Mouse (Mus musculus): Measurements from ENCODE around the gene Hspa14. TPM values are rescaled to one million over a fixed set of nuclear protein-coding genes. Genes with fewer than 3 reads are reported as not detected.

Hspa14 gene
- 36.2 TPM for polyA plus RNA-seq (2014; fragmentation: Illumina TruSeq; extraction: RNeasy Lipid Tissue Mini Kit (QIAGEN cat#74804); ENCODE audit: low read depth, low replicate concordance)

DNA sequence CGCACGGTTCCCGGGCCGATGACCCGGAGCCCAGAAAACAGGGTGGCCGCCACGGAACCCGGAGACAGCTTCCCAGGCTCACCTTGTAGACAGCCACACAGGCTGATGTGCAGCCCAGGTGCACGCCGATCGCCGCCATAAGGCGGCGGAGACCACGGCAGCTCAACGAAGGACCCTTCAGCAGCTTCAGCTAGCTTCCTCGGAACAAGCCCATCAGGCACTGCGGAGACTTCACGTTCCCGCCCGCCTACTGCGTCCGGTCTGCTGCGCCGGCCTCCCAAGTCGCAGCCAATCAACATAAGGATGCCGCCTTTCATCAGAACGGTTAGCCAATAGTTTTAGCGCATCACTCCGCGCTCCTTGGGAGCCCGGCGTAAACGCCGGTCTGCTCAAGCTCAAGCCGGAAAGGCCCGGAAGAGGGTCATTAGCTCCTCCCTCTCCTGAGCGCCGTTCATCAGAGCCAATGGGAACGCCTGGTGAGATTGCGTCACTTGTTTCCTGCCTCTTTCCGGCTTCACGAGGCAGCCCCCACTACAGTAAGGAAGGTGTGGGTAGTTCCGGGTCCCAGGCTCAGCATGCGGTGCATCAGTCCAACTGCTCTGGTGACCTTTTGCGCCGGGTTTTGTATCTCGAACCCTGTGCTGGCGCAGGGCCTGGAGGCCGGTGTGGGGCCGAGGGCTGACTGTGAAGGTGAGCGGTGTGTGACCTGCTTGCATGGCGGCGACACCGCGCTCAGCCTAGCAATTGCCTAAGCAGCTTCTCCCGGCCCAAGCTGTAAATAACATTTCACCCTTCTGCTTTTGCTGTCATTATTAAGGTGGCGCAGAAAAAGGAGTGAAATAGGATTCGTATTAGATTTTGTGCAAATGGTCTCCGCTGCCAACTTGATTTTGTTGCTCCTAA lies at the start of gene Hspa14, which contains the start of the genes Gm45902 and Cdnf:
Gene Hspa14 (minus strand): TSS at position 263 of the 903 bp plus-strand sequence.
Gene Gm45902 (minus strand): TSS at position 239 of the 903 bp plus-strand sequence.
Gene Cdnf (plus strand): TSS at position 479 of the 903 bp plus-strand sequence.

DNA sequence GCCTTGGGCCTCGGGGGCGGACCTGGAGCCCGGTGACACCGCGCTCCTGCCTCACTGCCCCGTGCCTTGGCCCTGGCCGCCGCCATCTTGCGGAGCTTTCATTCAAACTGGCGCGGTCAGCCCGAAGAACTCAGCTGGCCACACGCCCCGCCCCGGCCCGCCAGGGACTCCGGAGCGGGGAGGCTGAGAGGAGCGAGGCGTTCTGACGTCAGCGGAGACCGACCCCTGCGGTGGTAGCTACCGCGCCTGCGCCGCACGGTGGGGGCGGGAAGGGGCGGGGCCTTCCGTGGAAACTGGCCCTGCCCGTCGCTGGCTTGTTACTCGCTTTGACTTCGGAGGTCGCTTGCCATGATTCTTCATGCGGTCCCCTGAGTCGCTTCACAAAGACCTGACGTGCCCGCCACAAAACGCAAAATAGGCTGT lies 37.7 kb downstream of the Hspa14 start, which contains the start of gene Suv39h2:
Gene Suv39h2 (minus strand): TSS at position 171 of the 423 bp plus-strand sequence.

Other genes with a start within 250 kb of the Hspa14 start
- gene Nmt2, start 228.6 kb downstream of the Hspa14 start, polyA plus RNA-seq (2014; fragmentation: Illumina TruSeq; extraction: RNeasy Lipid Tissue Mini Kit (QIAGEN cat#74804); ENCODE audit: low read depth, low replicate concordance), result 23.0 TPM
- 11.4 TPM for gene Rpp38, start 180.2 kb downstream of the Hspa14 start, polyA plus RNA-seq (2014; fragmentation: Illumina TruSeq; extraction: RNeasy Lipid Tissue Mini Kit (QIAGEN cat#74804); ENCODE audit: low read depth, low replicate concordance)
- 112 TPM for gene Acbd7, start 176.6 kb downstream of the Hspa14 start, polyA plus RNA-seq (2014; fragmentation: Illumina TruSeq; extraction: RNeasy Lipid Tissue Mini Kit (QIAGEN cat#74804); ENCODE audit: low read depth, low replicate concordance)
- 0.21 TPM for gene Olah, start 115.6 kb downstream of the Hspa14 start, polyA plus RNA-seq (2014; fragmentation: Illumina TruSeq; extraction: RNeasy Lipid Tissue Mini Kit (QIAGEN cat#74804); ENCODE audit: low read depth, low replicate concordance)
- 61.4 TPM for gene Meig1, start 90.2 kb downstream of the Hspa14 start, polyA plus RNA-seq (2014; fragmentation: Illumina TruSeq; extraction: RNeasy Lipid Tissue Mini Kit (QIAGEN cat#74804); ENCODE audit: low read depth, low replicate concordance)
- 9.2 TPM for gene Dclre1c, start 88.7 kb downstream of the Hspa14 start, polyA plus RNA-seq (2014; fragmentation: Illumina TruSeq; extraction: RNeasy Lipid Tissue Mini Kit (QIAGEN cat#74804); ENCODE audit: low read depth, low replicate concordance)
- gene Suv39h2, start 37.8 kb downstream of the Hspa14 start, polyA plus RNA-seq (2014; fragmentation: Illumina TruSeq; extraction: RNeasy Lipid Tissue Mini Kit (QIAGEN cat#74804); ENCODE audit: low read depth, low replicate concordance), result 1.9 TPM
- 1.8 TPM for gene Gm45902, start within 50 bp of the Hspa14 start, polyA plus RNA-seq (2014; fragmentation: Illumina TruSeq; extraction: RNeasy Lipid Tissue Mini Kit (QIAGEN cat#74804); ENCODE audit: low read depth, low replicate concordance)
- 6.9 TPM for gene Cdnf, start 216 bp upstream of the Hspa14 start, polyA plus RNA-seq (2014; fragmentation: Illumina TruSeq; extraction: RNeasy Lipid Tissue Mini Kit (QIAGEN cat#74804); ENCODE audit: low read depth, low replicate concordance)
- 23.2 TPM for gene Fam107b, start 57.7 kb upstream of the Hspa14 start, polyA plus RNA-seq (2014; fragmentation: Illumina TruSeq; extraction: RNeasy Lipid Tissue Mini Kit (QIAGEN cat#74804); ENCODE audit: low read depth, low replicate concordance)